In the genomic region with DNA sequence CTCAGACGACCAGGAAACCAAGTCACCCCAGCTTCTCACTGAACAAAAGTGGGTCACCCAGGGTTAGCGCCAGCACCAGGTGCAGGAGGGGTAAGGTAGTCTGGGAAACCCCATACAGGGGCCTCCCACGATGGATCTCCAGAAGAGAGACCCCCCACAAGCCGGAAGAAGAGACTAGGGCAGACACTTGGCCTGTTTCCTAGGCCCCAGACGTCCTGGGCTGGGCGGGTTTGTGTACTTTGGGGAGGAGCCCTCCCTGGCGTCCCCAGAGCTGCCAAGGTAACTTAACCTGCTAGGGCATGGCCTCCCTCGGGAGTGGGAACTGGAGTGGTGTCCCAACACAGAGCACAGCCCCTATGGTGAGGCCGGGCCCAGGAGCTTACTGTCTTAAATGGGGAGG, we compare ENCODE assay signal across 12 mouse cellular contexts. TPM values are rescaled to one million over a fixed set of nuclear protein-coding genes. Genes with fewer than 3 reads are reported as not detected.
DNase-seq lines count a peak whose midpoint lies in the region; ATAC-seq and TF ChIP-seq lines count a peak whose summit lies in the region.
"Had no signal": no experiment of that assay in that cellular context is flagged by ENCODE, and none has a peak within 500 bp of the region (broad histone marks: within the 10 kb centered on the region; RNA-seq: fewer than 3 reads in every experiment).

No protein-coding gene starts in this region.

- no peaks in the 10 kb centered on the region for H3K27me3 ChIP-seq in lung, embryonic 14.5 days (ENCODE audit: insufficient read depth, low read length)
- H3K27me3 ChIP-seq in lung, postnatal 0 days (replicated peaks; ENCODE audit: insufficient read depth, low read length) = no peaks in the 10 kb centered on the region

- TF ChIP-seq CTCF in lung, embryonic 14.5 days (IDR thresholded peaks at IDR 0.05; ENCODE audit: low read depth) = no peak
- no peak for TF ChIP-seq CTCF in lung, adult 2 months (IDR thresholded peaks at IDR 0.05; ENCODE audit: insufficient read depth, low read length)
- TF ChIP-seq CTCF in lung, postnatal 0 days (IDR thresholded peaks at IDR 0.05) = no peak

- TF ChIP-seq EP300 in lung, postnatal 0 days (IDR thresholded peaks at IDR 0.05) = no peak

- DNase-seq in gastrocnemius, postnatal 25 days = peak; percentile 25
- DNase-seq in gastrocnemius, postnatal 10 days = no peak
- peak; percentile 47 for DNase-seq in lung, embryonic 14.5 days
- DNase-seq in lung, adult 2 months = no peak
- peak; percentile 54 for DNase-seq in lung, postnatal 0 days (ENCODE audit: low spot score)
- DNase-seq in thymus, postnatal 36 days = peak; percentile 68 to 87
- no peak for DNase-seq in left cerebral cortex, postnatal 36 days (ENCODE audit: low spot score in 2 of 2)
- DNase-seq in adrenal gland, adult 2 months = no peak
- DNase-seq: adrenal gland, postnatal 10 days; cerebellum, adult 11-12 months had no signal

- peak overlapping the region; percentile 20; the same call in 1 of the 2 replicates for H3K4me2 ChIP-seq in lung, embryonic 14.5 days
- H3K4me2 ChIP-seq in lung, postnatal 0 days (replicated peaks; ENCODE audit: low read depth, low read length) = no peak overlapping the region

- peak overlapping the region; percentile 63 for H3K27ac ChIP-seq in lung, embryonic 14.5 days (ENCODE audit: low read depth)
- H3K27ac ChIP-seq in lung, postnatal 0 days (ENCODE audit: low read length) = peak overlapping the region; percentile 5; the same call in 1 of the 2 replicates
- H3K27ac ChIP-seq: macrophage had no signal

- peaks cover 15% of the 10 kb centered on the region for H3K4me1 ChIP-seq in lung, embryonic 14.5 days (ENCODE audit: insufficient read depth)
- H3K4me1 ChIP-seq in lung, adult 2 months (ENCODE audit: control insufficient read depth, insufficient read depth, low read length) = peaks cover 8% of the 10 kb centered on the region; the same call in 1 of the 2 replicates
- H3K4me1 ChIP-seq in lung, postnatal 0 days (ENCODE audit: insufficient read depth, low read depth, low read length) = 0 out of 2 replicates have a peak, but pooled peaks cover 3% of the 10 kb centered on the region

- H3K36me3 ChIP-seq in lung, embryonic 14.5 days (ENCODE audit: insufficient read depth) = no peaks in the 10 kb centered on the region
- H3K36me3 ChIP-seq in lung, postnatal 0 days (ENCODE audit: insufficient read depth, low read length) = no peaks in the 10 kb centered on the region; the same call in 1 of the 2 replicates

- no peak overlapping the region; the same call in 1 of the 2 replicates for H3K9ac ChIP-seq in lung, embryonic 14.5 days
- H3K9ac ChIP-seq in lung, postnatal 0 days (replicated peaks; ENCODE audit: low read depth) = 0 out of 2 replicates have a peak overlapping the region, but pooled peaks have one; percentile 8

- intact Hi-C loops in left cerebral cortex, postnatal 36 days (cut with DNase I) = no loop called here

- H3K9me3 ChIP-seq in lung, embryonic 14.5 days (ENCODE audit: low read depth, low read length) = no peaks in the 10 kb centered on the region
- H3K9me3 ChIP-seq in lung, postnatal 0 days (ENCODE audit: low read length) = no peaks in the 10 kb centered on the region

- TF ChIP-seq POLR2A in lung, adult 2 months (IDR thresholded peaks at IDR 0.05; ENCODE audit: borderline replicate concordance, extremely low read depth, low read depth, low read length) = no peak

- no peak overlapping the region for H3K4me3 ChIP-seq in lung, embryonic 14.5 days (ENCODE audit: low read depth, low read length)
- H3K4me3 ChIP-seq in lung, adult 2 months (replicated peaks; ENCODE audit: extremely low read depth, low read depth, low read length) = no peak overlapping the region
- H3K4me3 ChIP-seq in lung, postnatal 0 days (ENCODE audit: low read depth, low read length) = no peak overlapping the region

- ATAC-seq in lung, embryonic 14.5 days (ENCODE audit: insufficient read depth) = peak; percentile 70; the same call in 1 of the 2 replicates
- peak; percentile 83 for ATAC-seq in lung, postnatal 0 days

- WGBS in lung, embryonic 14.5 days = 25% methylated on average over 9 of the region's 9 CpGs
- 37% methylated on average over 9 of the region's 9 CpGs for WGBS in lung, adult 2 months
- WGBS in lung, postnatal 0 days = 24% methylated on average over 9 of the region's 9 CpGs

RNA-seq across cellular contexts. Expression of a gene that starts 9.3 kb away (rescaled TPM):
- total RNA-seq in gastrocnemius, postnatal 25 days (2021) = 1 to 10 TPM; 7.0 to 8.0 TPM
- total RNA-seq in gastrocnemius, postnatal 10 days (2021) = 10 to 100 TPM; 11.4 to 11.5 TPM
- 0.16 and 0.39 TPM in 2 replicates for polyA plus RNA-seq in lung, embryonic 14.5 days (2014; fragmentation: Nextera tagmentation; extraction: Ambion mirVana)
- 27.3 and 30.4 TPM in 2 replicates for polyA plus RNA-seq in lung, adult 2 months (2012; rRNA removed)
- polyA plus RNA-seq in lung, postnatal 0 days (2015; fragmentation: Nextera tagmentation; extraction: Ambion mirVana) = 8.9 and 10.2 TPM in 2 replicates
- not detected for total RNA-seq in left cerebral cortex, postnatal 36 days (2021)
- not detected for total RNA-seq in adrenal gland, adult 2 months (2021)
- polyA plus RNA-seq in adrenal gland, adult 2 months (2012; rRNA removed) = not detected in 2 replicates
- total RNA-seq: left cerebral cortex, adult 8-10 months had no signal
- polyA plus RNA-seq: macrophage had no signal

RNA-seq across cellular contexts. Expression of a gene that starts 13.3 kb away (rescaled TPM):
- total RNA-seq in gastrocnemius, postnatal 25 days (2021) = 1 to 10 TPM; 4.3 to 7.2 TPM
- 10 to 100 TPM; 13.3 to 18.6 TPM for total RNA-seq in gastrocnemius, postnatal 10 days (2021)
- polyA plus RNA-seq in lung, embryonic 14.5 days (2014; fragmentation: Nextera tagmentation; extraction: Ambion mirVana) = 68.3 and 76.7 TPM in 2 replicates
- polyA plus RNA-seq in lung, adult 2 months (2012; rRNA removed) = 294 and 318 TPM in 2 replicates
- polyA plus RNA-seq in lung, postnatal 0 days (2015; fragmentation: Nextera tagmentation; extraction: Ambion mirVana) = 284 and 329 TPM in 2 replicates
- total RNA-seq in left cerebral cortex, postnatal 36 days (2021) = 1 to 10 TPM; 3.1 to 4.1 TPM
- total RNA-seq in adrenal gland, adult 2 months (2021) = 10 to 100 TPM; 11.9 to 16.2 TPM
- polyA plus RNA-seq in adrenal gland, adult 2 months (2012; rRNA removed) = 25.0 and 29.8 TPM in 2 replicates

RNA-seq across cellular contexts. Expression of a gene that starts 21.5 kb away (rescaled TPM):
- 100 to 1,000 TPM; 310 to 342 TPM for total RNA-seq in gastrocnemius, postnatal 25 days (2021)
- total RNA-seq in gastrocnemius, postnatal 10 days (2021) = 100 to 1,000 TPM; 137 to 145 TPM
- polyA plus RNA-seq in lung, embryonic 14.5 days (2014; fragmentation: Nextera tagmentation; extraction: Ambion mirVana) = 0.05 and 0.24 TPM in 2 replicates
- 1.1 and 4.2 TPM in 2 replicates for polyA plus RNA-seq in lung, adult 2 months (2012; rRNA removed)
- 0.04 TPM in 1 of 2 replicates, not detected in the other for polyA plus RNA-seq in lung, postnatal 0 days (2015; fragmentation: Nextera tagmentation; extraction: Ambion mirVana)
- total RNA-seq in left cerebral cortex, postnatal 36 days (2021) = not detected
- under 1 TPM; 0.07 to 0.09 TPM for total RNA-seq in adrenal gland, adult 2 months (2021)
- polyA plus RNA-seq in adrenal gland, adult 2 months (2012; rRNA removed) = 0.01 and 0.15 TPM in 2 replicates

RNA-seq across cellular contexts. Expression of a gene that starts 60.0 kb away (rescaled TPM):
- under 1 TPM; 0.51 to 0.70 TPM for total RNA-seq in gastrocnemius, postnatal 25 days (2021)
- total RNA-seq in gastrocnemius, postnatal 10 days (2021) = 1 to 10 TPM in 1 of 2 experiments, under 1 TPM in 1; 0.80 to 2.8 TPM
- 2.5 and 3.4 TPM in 2 replicates for polyA plus RNA-seq in lung, embryonic 14.5 days (2014; fragmentation: Nextera tagmentation; extraction: Ambion mirVana)
- polyA plus RNA-seq in lung, adult 2 months (2012; rRNA removed) = 25.7 and 45.9 TPM in 2 replicates
- polyA plus RNA-seq in lung, postnatal 0 days (2015; fragmentation: Nextera tagmentation; extraction: Ambion mirVana) = 10.8 and 11.8 TPM in 2 replicates
- under 1 TPM; 0.27 to 0.34 TPM for total RNA-seq in left cerebral cortex, postnatal 36 days (2021)
- total RNA-seq in adrenal gland, adult 2 months (2021) = under 1 TPM; 0.79 to 0.81 TPM
- 0.93 and 1.1 TPM in 2 replicates for polyA plus RNA-seq in adrenal gland, adult 2 months (2012; rRNA removed)

Comparison
In these comparisons a context has a peak if more than half of its experiments do, and no peak if none do; other contexts are left out.
1. DNase-seq: peak in gastrocnemius, postnatal 25 days (single experiment), lung, embryonic 14.5 days (single experiment), lung, postnatal 0 days (single experiment) and thymus, postnatal 36 days (2 of 2); none in gastrocnemius, postnatal 10 days (single experiment), lung, adult 2 months (single experiment), left cerebral cortex, postnatal 36 days (0 of 2) and adrenal gland, adult 2 months (single experiment).
2. RNA of a gene that starts 9.3 kb away (total RNA-seq): 11.4 to 11.5 TPM in gastrocnemius, postnatal 10 days and 7.0 to 8.0 TPM in gastrocnemius, postnatal 25 days; not detected in left cerebral cortex, postnatal 36 days and not detected in adrenal gland, adult 2 months; every median in the first group is over 4 times any median in the second.
3. RNA of a gene that starts 21.5 kb away (total RNA-seq): 310 to 342 TPM in gastrocnemius, postnatal 25 days and 137 to 145 TPM in gastrocnemius, postnatal 10 days; 0.07 to 0.09 TPM in adrenal gland, adult 2 months and not detected in left cerebral cortex, postnatal 36 days; every median in the first group is over 100 times any median in the second.